Mouse (Mus musculus) neutrophil, adult 5-6 weeks (primary cell): ENCODE data around the gene Cul3. TPM values are rescaled to one million over a fixed set of nuclear protein-coding genes. Genes with fewer than 3 reads are reported as not detected.

Experiments
- ATAC-seq: fragments of 151-379, 151-347 bp; 2 replicates; pipeline ENCODE4 v1.8.0; 2017; ENCODE audit warnings: mild to moderate bottlenecking, moderate TSS enrichment; ENCODE audit not compliant: insufficient number of reproducible peaks, poor library complexity, low FRiP score, severe bottlenecking; ENCODE audit errors: extremely low read depth
- total RNA-seq: library from RNA; stranded (forward); fragments of 200-1000 nt; gene quantifications from 2 replicates; pipeline ENCODE4 v1.2.3, GENCODE M21; 2017

The Cul3 gene
- total RNA-seq, 1 experiment from 2014 or later, result 434 TPM

DNA sequence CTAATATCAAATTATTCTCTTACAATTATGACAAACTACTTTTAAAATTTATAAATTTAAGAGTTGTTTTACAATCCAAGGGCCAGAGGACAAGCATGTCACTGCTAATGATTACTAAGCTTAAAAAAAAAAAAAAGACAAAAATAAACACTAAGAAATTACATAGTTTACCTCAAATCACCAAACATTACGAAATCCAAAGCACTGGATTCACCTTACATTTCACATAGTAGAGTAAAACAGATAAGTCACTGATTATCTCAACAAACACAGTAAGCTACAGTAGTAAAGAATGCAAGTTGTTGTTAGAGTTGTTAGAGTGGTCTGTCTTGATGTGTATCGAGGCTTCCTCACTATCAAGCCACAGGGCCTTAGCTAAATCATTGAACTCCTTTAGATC, 14.5 kb downstream of the Cul3 start:
- ATAC-seq, result no peak

DNA sequence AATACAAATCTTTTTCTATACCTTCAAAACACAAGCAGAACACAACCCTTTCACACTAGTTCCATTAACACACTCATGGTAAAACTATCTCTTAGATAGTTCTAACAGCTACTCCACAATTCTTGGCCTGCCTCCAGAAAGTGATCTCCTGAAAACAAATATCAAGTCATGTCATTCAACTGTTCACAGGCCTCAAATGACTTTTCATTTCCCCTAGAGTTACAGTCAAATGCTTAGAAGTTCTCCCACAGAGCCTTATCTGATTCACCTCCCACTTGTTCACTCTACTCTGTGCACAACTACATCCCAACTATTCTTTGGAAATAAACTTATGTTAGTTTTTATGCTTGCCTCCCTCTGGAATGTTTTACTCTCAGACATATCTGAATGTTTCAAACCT, 15.9 kb downstream of the Cul3 start:
- no peak for ATAC-seq

DNA sequence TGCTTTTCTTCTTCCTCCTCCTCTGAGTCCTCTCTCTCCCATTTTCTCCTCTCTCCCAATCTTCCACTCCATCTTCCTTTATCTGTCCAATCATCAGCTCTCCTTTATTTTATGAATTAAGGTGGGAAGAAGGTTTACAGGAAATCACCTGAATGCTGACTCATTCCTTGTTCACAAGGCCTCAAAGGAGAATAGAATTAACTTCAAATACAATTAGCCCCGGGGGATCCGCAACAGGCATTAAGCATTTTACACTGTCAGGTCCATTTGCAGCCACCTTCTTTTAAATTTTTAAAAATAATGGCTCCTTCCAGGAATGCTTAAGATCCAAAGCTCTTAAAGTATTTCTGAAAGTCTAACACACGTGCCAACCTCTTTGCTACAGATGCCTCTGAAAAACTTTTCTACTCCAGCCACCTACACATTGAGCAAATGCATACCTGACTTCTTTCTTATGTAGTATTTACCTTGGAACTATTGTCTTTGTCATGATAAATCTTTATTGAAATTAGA, 24.7 kb downstream of the Cul3 start:
- no peak for ATAC-seq

DNA sequence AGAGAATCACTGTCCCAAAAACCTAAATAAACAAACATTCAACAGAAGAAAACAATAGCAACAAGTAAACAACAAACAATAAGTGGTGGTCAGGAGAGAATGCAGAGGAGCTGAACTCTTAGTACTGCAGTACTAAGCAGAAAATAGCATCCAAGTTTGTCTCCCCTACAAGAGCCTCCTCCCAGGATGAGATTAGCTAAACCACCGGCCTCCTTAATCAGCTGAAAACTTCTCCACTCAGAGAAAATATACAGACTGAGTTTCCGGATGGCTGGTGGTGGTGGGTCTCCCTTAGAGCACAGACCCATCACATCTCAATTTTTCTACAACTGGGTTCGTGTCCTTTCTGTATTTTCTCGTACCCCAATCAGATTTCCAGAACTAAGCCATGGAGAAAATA, 47.0 kb downstream of the Cul3 start:
- no peak for ATAC-seq

DNA sequence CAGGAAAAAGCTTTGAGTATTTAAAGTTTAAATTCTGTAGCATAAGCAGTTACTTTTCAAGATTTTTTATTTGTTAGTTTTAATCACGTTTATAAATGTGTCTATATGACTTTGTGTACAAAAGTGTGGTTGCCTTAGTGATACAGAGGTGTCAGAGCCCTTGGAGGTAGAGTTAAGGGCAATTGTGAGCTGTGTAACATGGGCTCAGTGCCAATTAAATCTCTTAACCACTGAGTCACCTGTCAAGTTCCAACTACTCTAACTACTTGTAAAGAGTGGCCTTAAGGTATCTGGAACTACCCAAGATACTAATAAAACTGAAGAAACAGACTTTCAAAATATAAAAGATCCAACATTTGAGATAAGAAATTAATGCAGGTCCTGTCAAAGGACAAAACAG, 61.5 kb downstream of the Cul3 start:
- ATAC-seq, result no peak

DNA sequence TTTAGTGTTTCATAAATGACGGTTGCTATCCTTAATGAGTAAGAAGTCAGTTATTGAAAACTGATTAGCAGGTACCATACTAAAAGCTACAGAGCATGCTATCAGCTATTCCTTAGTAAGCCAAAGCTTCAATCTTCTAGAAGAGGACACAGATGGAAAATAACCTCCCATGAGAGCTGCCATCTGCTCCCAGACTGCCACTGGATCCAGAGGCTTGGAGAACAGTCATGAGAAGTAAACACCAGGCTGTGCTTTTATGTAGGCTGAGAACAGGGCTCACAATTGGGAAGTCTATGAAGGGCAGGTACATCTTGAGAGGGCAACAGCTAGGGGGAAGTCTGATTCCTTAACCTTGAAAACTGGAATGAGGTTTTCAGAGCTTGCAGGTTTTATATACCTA, 79.8 kb downstream of the Cul3 start:
- no peak for ATAC-seq

DNA sequence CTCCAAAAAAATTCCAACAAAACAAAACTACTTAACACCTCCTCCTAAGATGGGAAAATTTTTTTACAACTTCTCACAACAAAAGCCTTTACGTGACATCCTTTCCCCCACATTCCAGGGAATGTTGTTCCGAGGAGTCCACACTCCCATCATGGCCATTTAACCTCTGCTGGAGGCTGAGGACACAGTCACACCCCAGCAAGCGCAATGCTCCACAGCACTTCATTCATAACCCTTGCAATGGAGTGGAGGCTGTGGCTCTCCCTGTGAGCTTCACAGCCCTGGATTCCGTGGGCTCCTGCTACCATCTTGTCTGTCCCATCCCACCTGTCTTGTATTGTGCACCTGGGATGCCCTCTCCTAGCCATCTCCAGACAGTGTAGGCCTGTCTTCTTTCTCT, 81.6 kb downstream of the Cul3 start:
- no peak for ATAC-seq

DNA sequence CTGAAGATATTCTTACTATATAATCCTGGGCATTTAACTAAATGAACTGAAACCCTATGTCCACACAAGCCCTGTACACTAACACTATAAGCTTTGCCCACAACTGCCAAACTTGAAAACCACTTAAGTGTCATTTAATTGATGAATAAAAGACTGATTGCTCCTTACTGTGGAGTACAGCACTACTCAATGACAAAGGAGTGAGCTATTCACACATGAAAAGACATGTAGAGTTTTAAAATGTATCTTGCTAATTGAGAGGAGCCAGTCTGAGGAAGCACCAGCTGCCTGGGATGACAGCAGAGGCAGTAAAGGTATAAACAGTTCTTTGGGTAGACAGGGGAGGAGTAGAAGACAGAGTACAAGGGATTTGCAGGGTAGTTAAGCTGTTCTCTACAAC, 87.0 kb downstream of the Cul3 start:
- ATAC-seq, result no peak

DNA sequence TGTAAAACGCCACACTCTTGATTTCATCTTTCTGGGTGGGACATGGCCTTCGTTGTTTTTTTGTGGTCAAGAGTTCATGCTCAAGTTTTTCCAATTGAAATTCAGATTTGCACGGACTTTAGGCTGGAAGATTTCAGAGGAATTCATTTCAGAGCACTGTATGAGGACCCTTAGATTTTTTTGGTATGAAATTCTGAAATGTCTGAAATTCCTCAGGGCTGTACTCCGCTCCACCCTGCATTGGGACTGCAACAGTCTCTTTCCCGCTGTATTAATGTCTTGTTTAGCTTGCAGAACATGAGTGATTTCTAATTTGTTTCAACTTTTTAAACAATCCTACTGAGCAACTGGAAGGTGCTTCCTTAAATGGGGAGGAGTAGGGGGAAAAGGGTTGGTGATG, 90.0 kb downstream of the Cul3 start:
- ATAC-seq, result no peak

DNA sequence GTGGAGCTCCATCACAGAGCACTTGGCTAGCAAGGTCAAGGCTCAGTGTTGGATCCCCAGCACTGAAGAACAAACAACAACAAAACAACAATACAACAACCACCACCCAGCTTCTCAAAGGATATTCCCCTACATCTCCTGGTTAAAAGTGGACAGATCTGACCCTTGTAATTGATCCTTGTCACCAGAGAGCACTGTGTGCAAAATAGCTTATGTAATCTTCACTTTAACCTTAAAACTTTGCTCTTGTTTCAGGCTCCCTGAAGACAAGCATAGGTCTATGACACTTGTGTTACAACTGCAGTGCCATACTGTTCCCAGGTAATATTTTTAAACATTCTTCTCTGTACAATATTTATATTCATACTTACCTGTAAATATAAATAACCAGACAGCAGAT, 93.1 kb downstream of the Cul3 start:
- ATAC-seq, result no peak

DNA sequence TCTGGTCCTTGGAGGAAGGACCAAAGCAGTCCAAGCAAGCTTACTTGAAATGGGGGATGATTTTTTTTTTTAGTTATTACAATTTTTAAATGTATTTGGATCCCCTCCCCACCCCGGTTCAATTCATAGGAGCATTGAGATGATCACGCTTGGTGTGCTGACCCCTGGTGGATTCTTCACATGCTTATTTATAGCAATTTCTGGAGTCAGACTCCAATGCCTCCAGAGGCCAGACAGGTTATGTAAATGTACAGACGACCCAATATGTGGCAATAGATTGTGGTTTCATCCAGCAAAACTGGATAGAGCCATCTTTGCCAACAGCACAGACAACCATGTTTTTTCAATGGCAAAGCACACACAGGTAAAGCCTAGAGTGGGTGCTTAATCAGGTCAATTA, 96.2 kb downstream of the Cul3 start:
- ATAC-seq, result no peak

DNA sequence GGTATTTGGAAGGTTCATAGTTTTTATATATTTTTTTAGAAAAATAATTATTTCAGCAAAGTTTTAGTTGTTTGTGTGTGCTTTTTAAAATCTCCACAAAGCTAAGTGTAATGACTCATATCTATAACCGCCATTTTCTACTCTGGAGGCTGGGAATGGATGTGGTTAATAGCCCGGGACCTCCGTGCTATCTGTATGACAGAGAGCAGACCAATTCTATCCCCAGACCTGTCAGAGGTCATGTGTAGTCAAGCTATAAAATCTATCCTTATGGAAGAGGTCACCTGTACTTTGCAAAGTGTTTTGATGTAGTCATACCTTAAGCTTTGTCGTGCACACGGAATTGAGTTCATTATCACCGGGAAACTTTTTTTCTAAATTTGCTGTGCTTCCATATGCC, 98.7 kb downstream of the Cul3 start:
- ATAC-seq, result no peak

DNA sequence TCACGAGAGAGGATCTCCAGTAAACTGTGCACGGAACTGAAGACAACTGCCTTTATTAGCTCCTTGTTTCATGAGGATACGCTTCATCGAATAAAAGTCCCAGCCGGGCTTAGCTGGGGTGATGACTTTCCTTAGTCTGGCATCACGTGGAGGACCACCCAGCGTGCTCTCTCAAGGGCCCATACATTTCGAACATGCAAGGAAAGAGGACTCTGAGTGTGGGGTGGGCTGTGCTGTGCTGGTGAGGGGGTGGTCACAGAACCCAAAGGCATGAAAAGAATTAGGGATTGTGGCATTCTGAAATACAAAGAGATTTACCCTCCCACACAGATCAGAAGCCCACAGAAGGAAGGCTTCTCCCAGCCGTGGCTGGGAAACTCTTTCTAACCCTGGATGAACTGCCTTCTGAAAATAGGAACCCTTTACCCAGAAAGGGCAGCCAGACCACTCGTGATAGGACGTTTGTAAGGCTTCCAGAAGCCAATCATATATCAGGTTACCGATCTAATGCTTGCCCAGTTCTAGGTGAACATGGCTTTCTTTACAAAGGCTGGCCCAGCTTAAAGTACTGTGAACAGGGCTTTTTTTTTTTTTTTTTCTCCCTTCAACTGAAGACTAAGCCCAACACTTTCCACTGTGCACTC, 100.1 kb downstream of the Cul3 start:
- ATAC-seq, result no peak

DNA sequence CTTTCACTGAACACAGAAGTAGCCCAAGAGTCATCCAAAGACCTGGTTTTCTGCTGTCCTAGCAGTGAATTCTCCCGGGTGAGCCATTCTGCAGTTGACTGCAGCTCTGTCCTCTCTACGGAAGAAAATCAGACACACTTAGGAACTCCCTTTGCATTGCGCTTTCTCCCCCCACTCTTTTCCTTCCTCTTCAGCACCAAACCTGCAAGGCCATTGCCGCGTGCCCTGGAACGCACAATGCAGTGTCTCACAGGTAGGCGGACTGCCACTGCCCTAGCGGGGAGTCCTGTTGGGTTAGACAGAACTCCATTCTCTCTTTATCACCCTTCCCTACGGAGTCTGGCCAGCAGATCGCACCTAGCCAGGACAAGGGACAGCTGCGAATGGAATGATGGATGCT, 100.8 kb downstream of the Cul3 start:
- no peak for ATAC-seq

DNA sequence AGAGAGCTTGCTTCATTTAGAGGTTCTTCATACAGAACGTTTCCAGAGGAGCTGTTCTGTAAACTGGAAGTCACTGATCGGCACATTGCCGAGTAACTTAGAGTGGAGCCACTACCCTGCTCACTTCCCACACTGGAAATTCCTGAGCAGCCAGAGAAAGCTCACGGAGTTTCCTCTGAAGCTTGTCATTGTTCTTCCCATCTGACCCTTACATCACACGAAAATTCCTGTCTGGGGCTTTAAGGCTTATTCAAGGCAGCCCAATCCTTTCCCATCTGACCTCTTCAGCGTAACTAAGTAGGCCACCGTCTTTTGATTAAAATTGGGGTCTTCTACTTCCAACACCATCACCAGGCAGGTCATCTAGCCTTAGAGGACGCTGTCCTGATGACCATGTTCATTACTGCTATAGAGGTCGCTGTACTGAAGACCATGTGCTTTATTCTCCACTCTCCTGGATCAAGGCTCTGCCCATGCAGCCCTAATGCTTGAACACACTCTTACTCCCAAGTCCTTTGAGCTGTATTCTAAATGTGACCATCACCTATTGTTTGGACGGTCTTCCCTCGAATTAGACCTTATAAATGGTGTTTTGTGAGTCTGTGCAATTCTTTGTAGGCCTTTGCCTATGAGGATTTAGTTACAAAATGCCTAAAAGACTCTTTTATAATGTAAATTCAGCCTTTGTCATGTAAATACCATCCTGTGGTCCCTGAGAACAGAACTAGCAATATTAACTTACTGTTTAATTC, 103.2 kb downstream of the Cul3 start:
- no peak for ATAC-seq

DNA sequence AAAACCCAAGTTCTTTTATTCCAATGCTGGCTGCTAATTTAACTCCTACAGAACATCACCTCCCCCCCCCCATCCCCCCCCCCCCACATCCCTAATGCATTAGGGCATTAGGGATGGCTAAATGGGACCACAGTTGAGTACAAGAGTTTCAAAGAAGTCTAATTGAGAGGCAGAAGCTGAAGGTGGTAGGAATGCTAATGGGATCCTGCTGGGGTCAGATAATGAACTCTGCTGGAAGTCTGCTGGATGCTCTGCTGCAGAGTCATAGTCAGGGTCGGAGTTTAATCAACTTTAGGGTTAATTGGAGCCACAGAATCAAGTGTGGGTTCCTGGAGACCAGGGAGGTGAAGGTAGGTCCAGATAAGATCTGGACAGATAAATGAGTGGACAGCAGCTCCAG, 104.2 kb downstream of the Cul3 start:
- ATAC-seq, result no peak

DNA sequence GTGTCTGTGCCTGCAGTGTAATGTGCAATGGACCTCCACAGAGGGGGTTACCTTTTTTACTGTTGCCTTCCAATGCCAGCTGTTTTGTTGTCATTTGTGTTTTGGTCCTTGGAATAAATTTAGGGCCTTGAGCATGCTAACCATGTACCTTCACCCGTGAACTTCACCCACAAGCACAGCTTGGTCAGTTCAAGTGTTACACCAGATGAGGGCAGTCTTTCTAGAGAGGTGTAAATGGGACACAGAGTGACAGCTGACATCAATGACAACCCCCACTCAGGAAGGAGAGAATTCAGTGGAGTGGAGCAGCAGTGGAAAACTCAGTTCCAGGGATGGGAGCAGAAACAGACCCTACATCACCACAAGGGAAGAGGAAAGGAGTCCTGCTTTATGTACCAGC, 109.7 kb downstream of the Cul3 start:
- ATAC-seq, result no peak

DNA sequence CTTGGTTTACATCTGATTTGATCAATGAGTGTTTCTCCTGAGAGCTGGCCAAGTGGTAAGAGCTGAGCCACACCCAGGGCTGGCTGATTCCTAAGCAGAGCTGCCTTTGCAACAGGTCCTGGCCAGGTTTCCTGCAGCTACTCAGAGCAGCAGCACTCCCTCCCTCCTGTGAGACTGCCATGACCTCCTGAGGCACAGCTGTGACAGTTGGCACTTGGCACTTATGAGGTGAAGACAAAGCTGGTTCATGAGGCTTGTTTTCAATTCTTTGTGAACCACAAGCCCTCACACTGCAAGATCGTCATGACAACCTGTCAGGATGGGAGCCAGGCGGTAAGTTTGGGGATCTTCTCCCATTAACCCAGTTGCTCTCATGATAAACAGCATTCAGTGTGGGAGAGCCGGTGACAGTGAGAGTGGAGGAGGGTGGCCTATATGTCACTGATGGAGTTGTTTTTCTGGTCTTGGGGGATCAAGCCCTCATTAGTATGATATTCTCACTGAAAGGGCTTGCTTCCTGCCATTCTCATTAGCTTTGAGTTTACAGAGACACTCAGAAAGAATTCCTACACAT, 115.4 kb downstream of the Cul3 start:
- no peak for ATAC-seq

DNA sequence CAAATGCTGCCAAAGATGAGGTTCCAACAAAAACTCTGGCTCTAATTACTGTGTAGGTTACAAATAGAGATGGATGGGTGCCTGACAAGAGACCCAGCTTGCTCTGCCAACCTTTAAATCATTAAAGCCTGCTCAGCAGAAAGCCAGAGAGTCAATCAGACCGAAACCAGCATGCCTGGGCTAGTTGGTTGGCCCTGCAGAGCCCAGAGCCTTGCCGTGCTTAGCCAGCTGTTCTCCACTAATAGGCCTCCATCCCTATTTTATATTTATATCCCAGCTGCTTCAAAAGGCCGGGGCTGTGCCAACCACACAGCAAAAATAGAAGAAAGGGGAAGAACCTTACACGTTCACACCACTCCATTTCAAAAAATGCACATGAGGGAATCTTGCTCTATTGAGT, 119.1 kb downstream of the Cul3 start:
- no peak for ATAC-seq

DNA sequence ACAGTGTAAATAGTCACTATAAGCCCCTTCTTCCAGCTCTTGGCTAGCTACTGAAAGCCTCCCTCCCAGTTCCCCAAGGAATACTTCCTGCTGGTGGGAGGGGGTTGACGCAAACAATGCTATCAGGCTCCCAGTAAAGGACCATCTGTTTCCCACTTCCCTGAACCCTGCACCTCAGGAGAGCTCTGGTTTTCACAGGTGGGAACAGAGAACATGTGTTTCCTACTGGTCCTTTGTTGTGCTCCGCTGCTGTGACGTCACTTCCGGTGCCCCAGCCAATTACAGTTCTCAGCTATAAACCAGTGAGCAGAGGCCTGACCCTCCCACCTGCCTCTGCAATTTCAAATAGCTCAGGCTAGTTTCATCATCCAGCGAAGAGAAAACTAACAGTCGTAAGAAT, 122.0 kb downstream of the Cul3 start, which contains the start of gene Fam124b:
Gene Fam124b (minus strand): TSS at position 206 of the 400 bp plus-strand sequence.
- ATAC-seq, result no peak
